Mouse (Mus musculus) MEL (cell line): ENCODE measurements around the gene Fhl3. TPM values are rescaled to one million over a fixed set of nuclear protein-coding genes. Genes with fewer than 3 reads are reported as not detected.

Experiments used
- BHLHE40 ChIP-seq: IDR thresholded peaks from 2 replicates; pipeline ENCODE4 v1.6.1; 2012; ENCODE audit warnings: low read depth, mild to moderate bottlenecking, inconsistent platforms, low read length, improper control_type of control experiment, borderline replicate concordance
- CHD1 ChIP-seq: IDR thresholded peaks from 2 replicates; pipeline ENCODE4 v1.6.1; 2012; ENCODE audit warnings: low read depth, mild to moderate bottlenecking, inconsistent platforms, low read length, improper control_type of control experiment
- CTCF ChIP-seq, 3 experiments: IDR thresholded peaks in 2 of 3; conservative IDR thresholded peaks in 1 of 3; 2 replicates each; pipeline ENCODE4 v1.5.1; 2011 to 2012; ENCODE audit warnings: low read length in 3 of 3, low read depth in 2 of 3, mild to moderate bottlenecking in 2 of 3, improper control_type of control experiment in 1 of 3, inconsistent platforms in 1 of 3, mixed read lengths in 1 of 3, moderate library complexity in 1 of 3; ENCODE audit not compliant: control insufficient read depth in 1 of 3, insufficient read depth in 1 of 3, poor library complexity in 1 of 3, severe bottlenecking in 1 of 3
- E2F4 ChIP-seq: IDR thresholded peaks from 2 replicates; pipeline ENCODE4 v1.6.1; 2011; ENCODE audit warnings: low read depth, low read length, improper control_type of control experiment, borderline replicate concordance
- EP300 ChIP-seq, 2 experiments: IDR thresholded peaks; 2 replicates each; pipeline ENCODE4 v1.6.1; 2011; ENCODE audit warnings: improper control_type of control experiment in 2 of 2, low read length in 2 of 2, low read depth in 1 of 2, mild to moderate bottlenecking in 1 of 2
- ETS1 ChIP-seq: IDR thresholded peaks from 2 replicates; pipeline ENCODE4 v1.6.1; 2012; ENCODE audit warnings: low read depth, mild to moderate bottlenecking, inconsistent platforms, low read length, improper control_type of control experiment, moderate library complexity
- GABPA ChIP-seq: IDR thresholded peaks from 2 replicates; pipeline ENCODE4 v1.6.1; 2012; ENCODE audit warnings: low read depth, mild to moderate bottlenecking, inconsistent platforms, low read length, improper control_type of control experiment, moderate library complexity
- GATA1 ChIP-seq: IDR thresholded peaks from 2 replicates; pipeline ENCODE4 v1.6.1; 2011; ENCODE audit warnings: low read depth, low read length, improper control_type of control experiment
- HCFC1 ChIP-seq: IDR thresholded peaks from 2 replicates; pipeline ENCODE4 v1.6.1; 2012; ENCODE audit warnings: low read depth, mild to moderate bottlenecking, inconsistent platforms, low read length, improper control_type of control experiment, moderate library complexity
- JUND ChIP-seq: IDR thresholded peaks from 2 replicates; pipeline ENCODE4 v1.6.1; 2011; ENCODE audit warnings: low read depth, mild to moderate bottlenecking, improper control_type of control experiment, low read length
- KAT2A ChIP-seq: conservative IDR thresholded peaks from 2 replicates; pipeline ENCODE4 v1.6.1; 2012; ENCODE audit warnings: low read depth, low read length, improper control_type of control experiment, inconsistent platforms
- MAFK ChIP-seq: IDR thresholded peaks from 2 replicates; pipeline ENCODE4 v1.6.1; 2011; ENCODE audit warnings: low read depth, mild to moderate bottlenecking, low read length, improper control_type of control experiment, borderline replicate concordance
- MAZ ChIP-seq: IDR thresholded peaks from 2 replicates; pipeline ENCODE4 v1.6.1; 2012; ENCODE audit warnings: low read depth, mild to moderate bottlenecking, inconsistent platforms, low read length, improper control_type of control experiment
- MXI1 ChIP-seq: IDR thresholded peaks from 2 replicates; pipeline ENCODE4 v1.6.1; 2011; ENCODE audit warnings: mild to moderate bottlenecking, low read depth, low read length, improper control_type of control experiment
- MYC ChIP-seq: IDR thresholded peaks from 2 replicates; pipeline ENCODE4 v1.6.1; 2011; ENCODE audit warnings: low read depth, mild to moderate bottlenecking, low read length, improper control_type of control experiment, moderate library complexity
- NRF1 ChIP-seq: IDR thresholded peaks from 2 replicates; pipeline ENCODE4 v1.6.1; 2014; ENCODE audit warnings: low read depth, mild to moderate bottlenecking, inconsistent platforms, low read length, improper control_type of control experiment, moderate library complexity; ENCODE audit not compliant: poor library complexity, insufficient read depth, severe bottlenecking
- POLR2A ChIP-seq, 2 experiments: IDR thresholded peaks; 2 replicates each; pipeline ENCODE4 v1.6.1; 2011 to 2012; ENCODE audit warnings: low read length in 2 of 2, mild to moderate bottlenecking in 2 of 2, control low read depth in 1 of 2, improper control_type of control experiment in 1 of 2, low read depth in 1 of 2, moderate library complexity in 1 of 2; ENCODE audit not compliant: control insufficient read depth in 1 of 2, insufficient read depth in 1 of 2, poor library complexity in 1 of 2
- POLR2AphosphoS5 ChIP-seq: IDR thresholded peaks from 2 replicates; pipeline ENCODE4 v1.6.1; 2012; ENCODE audit warnings: low read depth, borderline replicate concordance, mild to moderate bottlenecking, inconsistent platforms, low read length, moderate library complexity, mixed read lengths
- RAD21 ChIP-seq: IDR thresholded peaks from 2 replicates; pipeline ENCODE4 v1.6.1; 2011; ENCODE audit warnings: mild to moderate bottlenecking, low read depth, low read length, improper control_type of control experiment
- SIN3A ChIP-seq: IDR thresholded peaks from 2 replicates; pipeline ENCODE4 v1.6.1; 2012; ENCODE audit warnings: low read length, improper control_type of control experiment, inconsistent platforms
- SMC3 ChIP-seq: IDR thresholded peaks from 2 replicates; pipeline ENCODE4 v1.6.1; 2011; ENCODE audit warnings: low read depth, low read length, improper control_type of control experiment
- TBP ChIP-seq: IDR thresholded peaks from 2 replicates; pipeline ENCODE4 v1.8.0; 2011; ENCODE audit warnings: low read depth, low read length, improper control_type of control experiment
- UBTF ChIP-seq: IDR thresholded peaks from 2 replicates; pipeline ENCODE4 v1.6.1; 2012; ENCODE audit warnings: low read depth, mild to moderate bottlenecking, inconsistent platforms, low read length, improper control_type of control experiment, moderate library complexity, borderline replicate concordance; ENCODE audit not compliant: insufficient read depth
- USF2 ChIP-seq, 2 experiments: IDR thresholded peaks; 2 replicates each; pipeline ENCODE4 v1.6.1; 2011 to 2012; ENCODE audit warnings: improper control_type of control experiment in 2 of 2, low read length in 2 of 2, borderline replicate concordance in 1 of 2, inconsistent platforms in 1 of 2, low read depth in 1 of 2, mild to moderate bottlenecking in 1 of 2; ENCODE audit not compliant: insufficient read depth in 1 of 2
- ZKSCAN1 ChIP-seq: IDR thresholded peaks from 2 replicates; pipeline ENCODE4 v1.6.1; 2012; ENCODE audit warnings: low read depth, mild to moderate bottlenecking, inconsistent platforms, low read length, improper control_type of control experiment, moderate library complexity
- ZMIZ1 ChIP-seq: IDR thresholded peaks from 2 replicates; pipeline ENCODE4 v1.6.1; 2012; ENCODE audit warnings: low read depth, mild to moderate bottlenecking, inconsistent platforms, low read length, improper control_type of control experiment, moderate library complexity
- polyA plus RNA-seq, 2 experiments: library from polyadenylated mRNA; stranded (reverse) in 1 of 2; unstranded in 1 of 2; fragments of >175 nt in 1 of 2; fragments of >200 nt in 1 of 2; gene quantifications; 2 replicates each; pipeline versions ENCODE4 v1.2.1 to v1.2.4; 2012; ENCODE audit warnings: low replicate concordance in 2 of 2, low read depth in 1 of 2; ENCODE audit not compliant: insufficient read length in 2 of 2, insufficient read depth in 1 of 2, missing spikeins in 1 of 2
- total RNA-seq: library from RNA; depleted of rRNA; stranded (reverse); fragments of 300-350 nt; gene quantifications from 2 replicates; pipeline ENCODE4 v1.2.3, GENCODE M21; 2012

The Fhl3 gene
- total and polyA plus RNA-seq, 3 experiments: 5.6 to 13.8 TPM; not detected in 1

DNA sequence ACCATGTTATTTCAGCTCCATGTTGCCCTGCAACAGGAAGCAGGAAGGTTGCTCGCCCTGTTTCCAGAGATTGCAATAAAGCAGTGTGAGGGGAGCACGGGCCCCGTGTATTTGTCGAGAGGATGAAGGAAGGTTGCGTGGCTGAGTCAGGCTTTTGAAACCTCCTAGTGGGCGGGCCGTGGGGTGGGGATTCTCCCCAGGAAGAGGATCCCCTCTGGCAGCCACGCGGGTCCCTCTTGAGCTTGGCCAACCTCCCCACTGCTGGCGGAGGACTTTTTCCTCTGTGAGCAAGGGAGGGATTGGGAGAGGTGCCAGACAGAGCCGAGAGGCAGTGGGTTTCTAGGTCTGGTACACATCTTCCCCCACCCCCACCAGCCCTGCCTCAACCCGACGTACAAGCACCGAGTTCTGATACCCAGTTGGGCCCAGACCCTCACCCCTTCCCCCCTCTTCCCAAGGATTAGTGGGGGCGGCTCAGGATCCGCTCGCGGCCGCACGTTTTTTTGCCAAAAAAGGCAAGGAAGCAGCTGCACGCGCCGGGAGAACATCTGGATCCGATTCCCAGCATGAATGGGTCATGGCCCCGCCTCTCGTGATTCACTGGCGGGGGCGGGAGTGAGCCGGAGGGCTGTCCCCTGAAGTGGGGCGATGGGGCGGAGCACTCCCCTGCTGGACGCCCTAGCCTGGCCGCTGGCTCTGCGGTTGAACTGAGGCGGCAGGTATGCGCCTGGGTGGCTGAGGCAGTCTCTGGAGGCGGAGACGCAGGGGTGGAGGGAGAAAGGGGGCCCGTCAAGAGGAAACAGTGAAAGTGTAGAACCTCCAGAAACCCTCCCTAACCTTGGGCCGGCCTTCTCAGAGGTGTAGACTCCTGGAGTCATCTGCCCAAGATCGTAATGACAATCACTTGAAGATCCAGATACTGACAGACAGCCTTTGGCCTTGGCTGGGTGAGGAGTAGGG lies 8.3 kb downstream of the Fhl3 start (continued):
- peak; percentile 14; the same call in 1 of the 2 replicates for TF ChIP-seq ETS1
- 0 out of 2 replicates have a peak, but pooled peaks have one; percentile 29 for TF ChIP-seq NRF1
- TF ChIP-seq EP300 (IDR thresholded peaks at IDR 0.05; ENCODE audit: low read depth in 1 of 2, low read length in 2 of 2): no peak
- TF ChIP-seq KAT2A: no peak
- TF ChIP-seq ZKSCAN1: no peak
- no peak for TF ChIP-seq CHD1
- TF ChIP-seq UBTF: no peak
- TF ChIP-seq POLR2A (IDR thresholded peaks at IDR 0.05; ENCODE audit: control insufficient read depth in 1 of 2, insufficient read depth in 1 of 2, low read depth in 1 of 2, low read length in 2 of 2, poor library complexity in 1 of 2): peak in 1 of 2 experiments; percentile 77; a peak in 1 of 4 replicates
- TF ChIP-seq POLR2AphosphoS5: no peak
- no peak for TF ChIP-seq SMC3
- no peak for TF ChIP-seq CTCF (IDR thresholded peaks at IDR 0.05 in 2 of 3, conservative IDR thresholded peaks at IDR 0.05 in 1 of 3; ENCODE audit: control insufficient read depth in 1 of 3, insufficient read depth in 1 of 3, low read depth in 2 of 3, low read length in 3 of 3, poor library complexity in 1 of 3, severe bottlenecking in 1 of 3)
- no peak for TF ChIP-seq GABPA
- TF ChIP-seq MAZ: peak; percentile 79; the same call in 1 of the 2 replicates
- no peak for TF ChIP-seq GATA1
- no peak for TF ChIP-seq USF2 (IDR thresholded peaks at IDR 0.05; ENCODE audit: borderline replicate concordance in 1 of 2, insufficient read depth in 1 of 2, low read depth in 1 of 2, low read length in 2 of 2)
- no peak for TF ChIP-seq JUND
- no peak for TF ChIP-seq E2F4
- TF ChIP-seq MAFK: no peak
- TF ChIP-seq TBP: peak; percentile 39; the same call in 1 of the 2 replicates
- 0 out of 2 replicates have a peak, but pooled peaks have one; percentile 27 for TF ChIP-seq ZMIZ1
- no peak for TF ChIP-seq HCFC1
- TF ChIP-seq MXI1: peak; percentile 59; the same call in 1 of the 2 replicates
- TF ChIP-seq SIN3A: peak; percentile 54
- TF ChIP-seq BHLHE40: 0 out of 2 replicates have a peak, but pooled peaks have one; percentile 43
- peak; percentile 31; the same call in 1 of the 2 replicates for TF ChIP-seq MYC
- TF ChIP-seq RAD21: no peak
